Mouse (Mus musculus): ENCODE data around the gene Oasl2. TPM values are rescaled to one million over a fixed set of nuclear protein-coding genes. Genes with fewer than 3 reads are reported as not detected.

Gene Oasl2
- 15.2 TPM for polyA plus RNA-seq (2015; fragmentation: Illumina TruSeq; extraction: RNeasy Lipid Tissue Mini Kit (QIAGEN cat#74804); ENCODE audit: insufficient read depth, low read depth, low replicate concordance)

GRCm38 (mm10) chr5:114896688-114897373, at the start of gene Oasl2:
Gene Oasl2 (plus strand): TSS chr5:114896936.

GRCm38 (mm10) chr5:114853364-114853763, 43.4 kb upstream of the Oasl2 start, which contains the start of gene 4930519G04Rik:
Gene 4930519G04Rik (plus strand): TSS chr5:114853664.

GRCm38 (mm10) chr5:114858582-114858981, 38.2 kb upstream of the Oasl2 start, which contains the start of gene Gm9936:
Gene Gm9936 (minus strand): TSS chr5:114858682.

GRCm38 (mm10) chr5:114922998-114923473, 26.3 kb downstream of the Oasl2 start, which contains the start of gene Oasl1:
Gene Oasl1 (plus strand): TSS chr5:114923240.

GRCm38 (mm10) chr5:114942074-114942765, 45.5 kb downstream of the Oasl2 start, which contains the start of gene 2210016L21Rik:
Gene 2210016L21Rik (plus strand): TSS chr5:114942158.

Other genes starting within 250 kb of the Oasl2 start
- gene Trpv4, start 238.5 kb upstream of the Oasl2 start, polyA plus RNA-seq (2015; fragmentation: Illumina TruSeq; extraction: RNeasy Lipid Tissue Mini Kit (QIAGEN cat#74804); ENCODE audit: insufficient read depth, low read depth, low replicate concordance), result 3.8 TPM
- 17.2 TPM for gene Gltp, start 206.0 kb upstream of the Oasl2 start, polyA plus RNA-seq (2015; fragmentation: Illumina TruSeq; extraction: RNeasy Lipid Tissue Mini Kit (QIAGEN cat#74804); ENCODE audit: insufficient read depth, low read depth, low replicate concordance)
- 6.4 TPM for gene Tchp, start 189.2 kb upstream of the Oasl2 start, polyA plus RNA-seq (2015; fragmentation: Illumina TruSeq; extraction: RNeasy Lipid Tissue Mini Kit (QIAGEN cat#74804); ENCODE audit: insufficient read depth, low read depth, low replicate concordance)
- gene Ankrd13a, start 122.3 kb upstream of the Oasl2 start, polyA plus RNA-seq (2015; fragmentation: Illumina TruSeq; extraction: RNeasy Lipid Tissue Mini Kit (QIAGEN cat#74804); ENCODE audit: insufficient read depth, low read depth, low replicate concordance), result 15.1 TPM
- 12.8 TPM for gene Git2, start 121.4 kb upstream of the Oasl2 start, polyA plus RNA-seq (2015; fragmentation: Illumina TruSeq; extraction: RNeasy Lipid Tissue Mini Kit (QIAGEN cat#74804); ENCODE audit: insufficient read depth, low read depth, low replicate concordance)
- gene 1500011B03Rik, start 73.5 kb upstream of the Oasl2 start, polyA plus RNA-seq (2015; fragmentation: Illumina TruSeq; extraction: RNeasy Lipid Tissue Mini Kit (QIAGEN cat#74804); ENCODE audit: insufficient read depth, low read depth, low replicate concordance), result 3.9 TPM
- not detected for gene 4930519G04Rik, start 43.3 kb upstream of the Oasl2 start, polyA plus RNA-seq (2015; fragmentation: Illumina TruSeq; extraction: RNeasy Lipid Tissue Mini Kit (QIAGEN cat#74804); ENCODE audit: insufficient read depth, low read depth, low replicate concordance)
- not detected for gene Gm9936, start 38.3 kb upstream of the Oasl2 start, polyA plus RNA-seq (2015; fragmentation: Illumina TruSeq; extraction: RNeasy Lipid Tissue Mini Kit (QIAGEN cat#74804); ENCODE audit: insufficient read depth, low read depth, low replicate concordance)
- gene Oasl1, start 26.3 kb downstream of the Oasl2 start, polyA plus RNA-seq (2015; fragmentation: Illumina TruSeq; extraction: RNeasy Lipid Tissue Mini Kit (QIAGEN cat#74804); ENCODE audit: insufficient read depth, low read depth, low replicate concordance), result 1.8 TPM
- 8.3 TPM for gene 2210016L21Rik, start 45.2 kb downstream of the Oasl2 start, polyA plus RNA-seq (2015; fragmentation: Illumina TruSeq; extraction: RNeasy Lipid Tissue Mini Kit (QIAGEN cat#74804); ENCODE audit: insufficient read depth, low read depth, low replicate concordance)
- 1.3 TPM for gene Hnf1a, start 74.2 kb downstream of the Oasl2 start, polyA plus RNA-seq (2015; fragmentation: Illumina TruSeq; extraction: RNeasy Lipid Tissue Mini Kit (QIAGEN cat#74804); ENCODE audit: insufficient read depth, low read depth, low replicate concordance)
- gene Sppl3, start 114.2 kb downstream of the Oasl2 start, polyA plus RNA-seq (2015; fragmentation: Illumina TruSeq; extraction: RNeasy Lipid Tissue Mini Kit (QIAGEN cat#74804); ENCODE audit: insufficient read depth, low read depth, low replicate concordance), result 9.8 TPM
- gene Gm10401, start 201.4 kb downstream of the Oasl2 start, polyA plus RNA-seq (2015; fragmentation: Illumina TruSeq; extraction: RNeasy Lipid Tissue Mini Kit (QIAGEN cat#74804); ENCODE audit: insufficient read depth, low read depth, low replicate concordance), result not detected
- gene Acads, start 222.4 kb downstream of the Oasl2 start, polyA plus RNA-seq (2015; fragmentation: Illumina TruSeq; extraction: RNeasy Lipid Tissue Mini Kit (QIAGEN cat#74804); ENCODE audit: insufficient read depth, low read depth, low replicate concordance), result 6.5 TPM
- 9.4 TPM for gene Unc119b, start 238.0 kb downstream of the Oasl2 start, polyA plus RNA-seq (2015; fragmentation: Illumina TruSeq; extraction: RNeasy Lipid Tissue Mini Kit (QIAGEN cat#74804); ENCODE audit: insufficient read depth, low read depth, low replicate concordance)